12 mouse cellular contexts compared by ENCODE assay signal in the genomic region with DNA sequence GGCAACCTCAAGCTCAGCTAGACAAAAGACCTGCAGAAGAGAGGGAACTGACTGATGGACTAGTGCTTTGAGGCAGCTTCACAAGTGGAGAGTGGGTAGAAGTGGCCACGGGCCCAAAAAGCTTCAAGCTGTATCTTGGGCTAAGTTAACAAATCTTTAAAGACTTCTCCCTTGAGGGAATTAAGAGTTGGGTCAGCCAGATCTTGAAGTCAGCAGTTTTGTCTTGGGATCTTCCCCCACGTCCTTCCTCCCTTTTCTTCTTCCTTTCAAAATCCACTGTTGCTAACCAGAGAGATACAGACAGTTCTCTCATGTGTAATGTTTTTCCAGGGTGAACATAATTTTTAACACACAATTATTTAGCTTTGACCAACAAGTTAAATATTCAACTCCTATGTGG.
"Had no signal": no experiment of that assay in that cellular context is flagged by ENCODE, and none has a peak within 500 bp of the region (broad histone marks: within the 10 kb centered on the region; RNA-seq: fewer than 3 reads in every experiment).

No protein-coding gene starts in this region.

- H3K4me3 ChIP-seq: limb, embryonic 10.5 days; liver, embryonic 15.5 days; megakaryocyte, embryonic 14.5 days; midbrain, embryonic 15.5 days; neural tube, embryonic 12.5 days; stomach, embryonic 15.5 days had no signal

- H3K9ac ChIP-seq: liver, embryonic 15.5 days; lung, embryonic 14.5 days; midbrain, embryonic 15.5 days; neural tube, embryonic 12.5 days; stomach, embryonic 15.5 days had no signal

- H3K4me2 ChIP-seq: liver, embryonic 11.5 days; liver, embryonic 15.5 days; lung, embryonic 14.5 days; midbrain, embryonic 11.5 days; midbrain, embryonic 15.5 days; neural tube, embryonic 12.5 days; stomach, embryonic 15.5 days had no signal

- H3K27me3 ChIP-seq: liver, embryonic 15.5 days; megakaryocyte, embryonic 14.5 days; midbrain, embryonic 15.5 days; neural tube, embryonic 12.5 days; stomach, embryonic 15.5 days had no signal

- H3K27ac ChIP-seq: limb, embryonic 10.5 days; liver, embryonic 15.5 days; macrophage; midbrain, embryonic 15.5 days; neural tube, embryonic 12.5 days; stomach, embryonic 15.5 days had no signal

- H3K36me3 ChIP-seq: limb, embryonic 10.5 days; liver, embryonic 15.5 days; midbrain, embryonic 15.5 days; neural tube, embryonic 12.5 days; stomach, embryonic 15.5 days had no signal

- ATAC-seq: intestine, embryonic 16.5 days; midbrain, embryonic 15.5 days had no signal

- H3K9me3 ChIP-seq: limb, embryonic 10.5 days; liver, embryonic 15.5 days; megakaryocyte, embryonic 14.5 days; midbrain, embryonic 15.5 days; neural tube, embryonic 12.5 days; stomach, embryonic 15.5 days had no signal

- H3K4me1 ChIP-seq: limb, embryonic 10.5 days; liver, embryonic 15.5 days; megakaryocyte, embryonic 14.5 days; midbrain, embryonic 15.5 days; stomach, embryonic 15.5 days had no signal

- DNase-seq: thymus, postnatal 36 days had no signal
